Mouse (Mus musculus): Measurements from ENCODE around the gene Aaed1.

The Aaed1 gene

DNA sequence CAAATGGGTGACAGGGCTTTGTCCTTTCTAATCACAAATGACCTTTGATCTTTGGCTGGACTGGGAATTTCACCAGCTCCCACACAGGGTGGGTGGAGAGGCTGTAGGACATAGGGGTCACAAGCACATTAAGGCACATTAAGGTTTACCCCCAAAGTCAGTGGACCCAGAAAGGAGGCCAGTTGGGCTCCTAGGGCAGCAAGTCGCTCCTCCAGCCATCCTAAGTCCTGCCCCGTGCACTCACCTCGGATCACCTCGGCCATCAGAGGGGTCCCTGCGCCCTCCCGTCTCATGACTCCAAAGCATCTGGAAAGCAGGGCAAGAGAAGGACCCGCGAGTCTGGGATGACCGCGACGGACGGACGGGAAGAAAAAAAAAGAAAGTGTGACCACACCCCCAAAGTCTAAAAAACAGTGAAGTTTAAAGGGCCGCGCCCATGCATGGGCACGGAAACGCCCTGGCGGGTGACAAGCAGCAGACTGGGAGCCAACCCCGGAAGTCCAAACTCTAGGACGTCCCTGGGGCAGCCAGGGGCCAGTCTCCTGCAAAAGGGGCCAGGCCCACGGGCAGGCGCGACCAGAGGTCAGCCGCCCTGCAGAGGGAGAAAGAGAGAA lies 64.2 kb downstream of the Aaed1 start:
- DNase-seq, result peak; percentile 36

DNA sequence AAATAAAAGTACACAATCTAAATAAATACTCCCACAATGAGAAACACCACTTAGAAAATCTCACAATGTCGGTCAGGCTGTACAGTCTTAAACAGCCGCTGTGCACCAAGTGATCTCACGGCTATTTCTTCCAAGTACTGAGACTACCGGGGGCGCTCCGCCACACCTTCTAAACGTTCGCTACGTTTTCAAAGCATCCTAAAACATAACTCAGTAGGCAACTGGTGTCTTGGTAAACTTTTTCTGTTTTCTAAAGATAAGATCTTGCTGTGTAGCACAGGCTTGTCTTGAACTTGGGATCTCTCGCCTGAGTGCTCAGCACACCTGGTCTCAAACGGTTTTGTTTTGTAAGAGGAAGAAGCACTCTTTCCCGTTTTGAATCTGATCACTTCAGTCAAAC lies 66.4 kb downstream of the Aaed1 start:
- DNase-seq, result no peak

DNA sequence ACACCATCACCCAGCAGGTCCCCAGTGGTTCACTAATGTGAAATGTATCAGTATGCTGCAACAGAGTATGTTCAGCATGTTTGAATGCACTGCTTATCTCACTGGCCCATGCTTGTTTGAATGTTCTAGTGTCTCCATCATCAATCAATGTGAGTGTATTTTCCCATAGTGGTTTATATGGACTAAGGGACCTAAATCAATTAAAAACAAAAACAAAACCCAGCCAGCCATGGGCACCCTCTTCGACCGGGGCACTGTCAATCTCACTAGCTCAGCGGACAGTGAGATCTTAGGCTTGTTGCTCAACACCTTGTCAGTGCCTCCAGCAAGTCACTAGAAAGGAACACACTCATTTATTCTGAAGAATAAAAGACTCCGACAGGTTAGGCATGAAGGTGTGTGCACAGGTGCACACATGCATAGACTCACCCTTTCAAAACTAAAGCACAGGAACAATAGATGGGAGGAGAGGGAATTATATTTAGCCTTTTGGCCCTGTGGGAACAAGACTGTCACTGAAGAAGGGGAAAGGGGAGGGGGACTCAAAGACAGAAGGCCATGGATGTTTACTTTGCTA lies 67.7 kb downstream of the Aaed1 start:
- no peak for DNase-seq

DNA sequence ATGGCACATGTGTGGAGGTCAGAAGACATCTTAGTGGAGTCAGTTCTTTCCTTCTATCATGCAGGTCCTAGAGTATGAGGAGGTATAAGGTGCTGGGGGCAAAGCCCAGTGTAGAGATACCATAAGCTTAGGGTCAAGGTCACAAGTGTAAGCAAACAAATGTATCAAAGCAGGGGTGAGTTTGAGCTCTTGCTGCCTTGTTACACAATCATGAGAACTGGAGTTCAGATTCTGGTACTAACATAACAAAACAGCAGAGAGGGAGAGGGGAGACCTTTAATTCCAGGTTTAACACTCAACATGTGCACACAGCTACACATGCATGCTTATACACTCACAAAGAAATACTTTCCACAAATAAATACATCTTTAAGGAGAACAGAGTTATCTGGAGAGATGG lies 69.8 kb downstream of the Aaed1 start:
- no peak for DNase-seq

DNA sequence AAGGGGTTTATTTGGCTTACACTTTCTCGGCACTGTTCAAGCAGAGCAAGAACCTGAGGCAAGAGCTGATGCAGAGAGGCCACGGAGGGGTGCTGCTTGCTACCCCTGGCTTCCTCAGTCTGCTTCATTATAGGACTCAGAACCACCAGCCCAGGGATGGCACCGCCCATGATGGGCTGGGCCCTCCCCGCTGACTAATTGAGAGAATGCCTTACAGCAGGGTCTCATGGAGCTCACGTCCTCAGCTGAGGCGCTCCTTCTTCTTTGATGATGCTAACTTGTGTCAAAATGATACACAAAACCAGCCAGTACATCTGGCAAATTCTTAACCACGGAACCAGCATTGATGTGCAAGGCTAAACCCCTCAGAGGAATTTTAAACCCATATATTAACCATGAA lies 71.9 kb downstream of the Aaed1 start:
- DNase-seq, result no peak

DNA sequence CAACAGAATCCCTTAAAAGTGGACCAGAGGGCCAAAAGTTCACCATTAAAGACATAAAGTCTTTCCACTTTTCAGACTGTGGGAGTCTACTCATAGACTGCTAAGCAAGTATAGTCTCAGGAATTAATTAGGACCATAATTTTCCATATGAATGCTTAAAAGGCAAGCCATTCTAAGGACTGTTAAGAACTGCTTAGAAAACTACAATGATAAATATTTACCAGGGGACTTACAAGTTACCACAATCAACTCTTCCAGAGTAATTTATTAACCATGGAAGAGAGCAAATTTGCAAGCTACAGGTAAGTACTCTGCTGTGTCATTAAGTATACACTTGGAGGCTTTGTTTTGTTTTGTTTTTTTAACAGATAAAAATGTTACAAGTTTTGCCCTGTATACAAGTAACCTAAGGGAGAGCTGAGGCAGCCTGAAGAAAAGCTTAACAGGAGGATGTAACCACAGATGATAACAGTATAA lies 74.8 kb downstream of the Aaed1 start:
- no peak for DNase-seq

DNA sequence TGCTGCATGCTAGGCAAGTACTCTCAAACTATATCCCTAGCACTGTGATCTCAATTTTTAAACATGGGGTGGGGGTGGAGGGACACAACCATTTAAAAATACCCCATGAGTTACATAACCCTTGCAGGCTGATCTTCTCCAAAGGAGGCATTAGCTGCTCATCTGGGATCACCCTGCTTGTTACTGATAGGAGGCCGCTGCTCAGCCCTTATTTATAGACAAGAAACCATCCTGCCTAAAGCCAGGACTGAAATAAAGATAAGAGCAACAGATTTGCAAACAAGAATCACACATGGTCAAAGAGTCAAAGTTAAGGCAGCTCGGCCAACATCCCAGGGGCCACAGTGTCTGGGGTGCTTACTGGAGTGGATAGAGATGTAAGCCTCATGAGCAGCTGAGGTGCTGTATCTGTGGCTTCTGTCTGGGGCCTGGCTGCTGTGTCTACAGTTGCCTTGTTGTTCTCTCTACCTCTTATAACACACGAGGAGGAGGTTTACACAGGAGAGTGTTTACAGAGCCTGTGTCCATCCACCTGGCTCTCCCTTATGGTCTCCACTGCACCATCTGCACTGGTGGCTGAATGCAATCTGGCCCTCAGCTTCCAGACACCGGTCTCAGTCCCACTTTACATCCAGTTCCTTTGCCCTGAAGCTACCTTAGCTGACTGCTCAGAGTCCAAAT lies 75.4 kb downstream of the Aaed1 start:
- peak; percentile 86 for DNase-seq

DNA sequence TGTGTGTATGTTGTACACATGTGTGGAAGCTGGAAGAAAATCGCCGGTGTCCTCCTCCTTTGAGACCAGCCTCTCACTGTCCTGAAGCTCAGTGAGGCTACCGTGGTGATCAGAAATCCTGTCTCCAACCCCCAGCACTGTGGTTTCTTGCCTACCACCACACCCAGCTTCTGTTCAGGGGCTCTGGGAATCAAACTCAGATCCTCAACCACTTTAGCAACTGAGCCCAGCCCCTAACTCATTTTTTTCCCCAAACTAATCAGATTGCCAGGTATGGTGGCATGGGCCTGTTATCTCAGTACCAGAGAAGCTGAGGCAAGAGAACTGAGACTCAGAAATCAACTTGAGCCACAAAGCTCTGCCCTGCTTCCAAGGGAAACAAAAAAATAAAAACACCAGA lies 76.7 kb downstream of the Aaed1 start:
- no peak for DNase-seq

DNA sequence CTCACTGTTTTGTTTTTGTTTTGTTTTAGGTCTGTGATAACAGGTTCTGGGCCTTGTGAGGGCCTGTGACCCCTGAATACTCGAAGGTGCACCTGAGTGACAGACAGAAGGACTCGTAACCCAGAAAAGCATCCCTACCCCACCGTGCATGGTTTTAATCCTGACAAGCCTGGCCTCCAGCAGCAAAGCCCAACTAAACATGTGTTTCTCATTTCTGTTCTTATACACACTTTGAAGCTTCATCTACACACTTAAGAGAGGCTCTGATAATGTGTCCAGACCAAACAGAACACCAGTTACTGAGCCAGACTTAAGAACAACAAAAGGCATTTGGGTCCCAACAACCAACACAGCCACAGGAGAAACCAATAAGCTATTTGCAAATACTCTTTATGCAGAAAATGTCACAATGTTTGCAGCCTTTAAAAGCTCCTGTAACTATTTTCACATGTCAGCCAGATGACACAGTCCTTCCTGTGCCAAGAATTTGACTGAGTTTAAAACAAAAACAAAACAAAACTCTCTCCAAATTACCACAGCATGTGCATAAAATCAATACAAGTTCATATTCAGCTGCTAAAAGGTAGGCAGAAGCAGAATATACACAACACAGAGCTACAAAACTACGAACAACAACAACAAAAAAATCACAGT lies 77.3 kb downstream of the Aaed1 start:
- no peak for DNase-seq

DNA sequence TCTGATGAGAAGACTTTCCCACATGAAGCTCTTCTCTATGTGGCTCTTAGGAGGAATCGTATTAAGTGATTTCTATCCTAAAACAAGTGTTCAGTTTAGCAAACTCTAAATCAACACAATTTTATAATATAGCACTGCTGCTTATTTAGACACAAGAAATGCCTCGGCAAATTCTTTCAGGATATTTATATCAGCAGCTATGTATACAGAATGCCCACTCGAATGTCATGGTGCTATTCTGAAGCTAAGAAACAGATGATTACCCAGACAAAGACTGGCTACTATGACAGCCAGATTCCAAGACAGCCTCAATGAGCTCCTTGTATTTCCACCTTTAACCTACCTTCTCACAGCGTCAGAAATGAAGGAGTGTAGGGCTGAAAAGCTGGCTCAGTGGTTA lies 79.4 kb downstream of the Aaed1 start:
- no peak for DNase-seq

DNA sequence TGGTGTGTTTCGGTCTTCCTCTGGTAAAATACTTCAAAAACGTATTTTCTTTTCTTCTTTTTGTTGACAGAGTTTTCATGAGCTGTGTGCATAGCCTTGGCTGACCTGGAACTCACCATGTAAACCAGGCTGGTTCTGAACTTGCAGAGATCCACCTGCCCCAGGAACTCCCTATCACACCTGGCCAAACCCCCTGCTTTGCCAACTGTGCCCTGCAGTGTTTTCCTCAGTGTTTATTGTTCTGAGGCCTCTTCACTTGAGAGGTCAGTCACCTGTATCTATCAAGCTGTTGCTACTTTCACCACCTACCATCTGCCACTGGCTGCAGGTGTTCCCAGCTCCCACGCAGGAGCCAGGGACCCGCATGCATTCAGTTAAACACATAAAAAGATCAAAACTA lies 85.8 kb downstream of the Aaed1 start:
- no peak for DNase-seq

DNA sequence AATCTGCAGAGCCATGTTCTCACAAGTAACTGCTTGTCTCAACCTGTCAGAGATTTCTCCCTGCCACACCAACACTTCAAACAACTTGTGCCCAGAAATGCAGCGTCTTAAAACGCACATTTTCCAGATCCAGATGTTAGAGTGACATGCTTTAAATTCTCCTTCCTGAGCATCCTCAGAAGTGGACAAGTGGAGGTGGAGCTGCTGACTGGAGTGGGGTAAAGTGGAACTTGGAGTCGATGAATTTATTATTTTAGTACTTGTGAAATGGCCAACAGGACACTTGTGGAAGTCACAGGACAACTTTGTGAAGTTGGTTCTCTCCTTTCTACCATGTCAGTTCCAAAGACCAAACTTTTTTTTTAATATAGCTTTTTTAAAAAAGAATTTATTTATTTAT lies 86.8 kb downstream of the Aaed1 start:
- DNase-seq, result no peak

Measured in cerebellum, adult 11-12 months (tissue).